Mouse (Mus musculus): Measurements from ENCODE around the gene Tead4.

DNA sequence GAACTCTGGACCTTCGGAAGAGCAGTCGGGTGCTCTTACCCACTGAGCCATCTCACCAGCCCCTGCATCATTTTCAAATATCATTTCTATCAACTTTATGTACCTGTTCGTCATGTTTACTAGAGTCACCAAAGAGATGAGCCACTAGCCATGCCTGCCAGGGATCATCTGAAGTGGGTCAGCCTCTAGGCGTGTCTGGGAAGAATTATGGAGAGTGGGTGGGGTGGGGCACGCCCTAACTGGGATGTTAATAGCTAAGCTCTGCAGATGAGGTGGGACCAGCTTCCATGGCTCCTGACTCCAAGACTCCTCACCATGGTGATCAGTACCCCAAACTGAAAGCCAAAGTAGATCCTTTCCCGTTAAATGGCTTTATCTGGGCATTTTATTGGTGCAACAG lies 14.2 kb upstream of the Tead4 start:
- TF ChIP-seq POLR2A (IDR thresholded peaks at IDR 0.05; ENCODE audit: insufficient read depth, low read length) (no peak), EP300 (IDR thresholded peaks at IDR 0.05; ENCODE audit: insufficient read depth, low read depth, low read length) (no peak)

All from ES-Bruce4 (cell line).